Mouse (Mus musculus) intestine, postnatal 0 days (tissue): ENCODE data around the gene Prickle1. TPM values are rescaled to one million over a fixed set of nuclear protein-coding genes. Genes with fewer than 3 reads are reported as not detected.
A peak's percentile ranks its signal among the peaks of the same experiment; 100 is the strongest.

ENCODE experiments used
- ATAC-seq: fragments of 200-750 bp; cut with Nextera tagmentation; 2 replicates; pipeline ENCODE4 v1.8.0; 2017; ENCODE audit warnings: mild to moderate bottlenecking, moderate TSS enrichment, moderate library complexity
- H3K27ac ChIP-seq: fragments of 300-500 bp; sonication (generic); 2 replicates; pipeline ENCODE4 v1.5.1; 2014; ENCODE audit warnings: mild to moderate bottlenecking, low read depth, low read length, moderate library complexity
- H3K27me3 ChIP-seq: fragments of 300-500 bp; sonication (generic); replicated peaks from 2 replicates; pipeline ENCODE4 v1.6.1; 2014; ENCODE audit warnings: low read length, mixed read lengths; ENCODE audit not compliant: control insufficient read depth, insufficient read depth
- H3K36me3 ChIP-seq: fragments of 300-500 bp; sonication (generic); 2 replicates; pipeline ENCODE4 v1.6.1; 2014; ENCODE audit warnings: mild to moderate bottlenecking, moderate library complexity; ENCODE audit not compliant: control insufficient read depth, insufficient read depth
- H3K4me1 ChIP-seq: fragments of 300-500 bp; sonication (generic); replicated peaks from 2 replicates; pipeline ENCODE4 v1.6.1; 2014; ENCODE audit warnings: antibody characterized with exemption, low read length, mixed read lengths; ENCODE audit not compliant: control insufficient read depth, insufficient read depth
- H3K4me2 ChIP-seq: fragments of 300-500 bp; sonication (generic); replicated peaks from 2 replicates; pipeline ENCODE4 v1.6.1; 2014; ENCODE audit warnings: low read depth, mild to moderate bottlenecking, moderate library complexity
- H3K4me3 ChIP-seq: fragments of 300-500 bp; sonication (generic); 2 replicates; pipeline ENCODE4 v1.5.1; 2014; ENCODE audit warnings: low read depth, low read length
- H3K9ac ChIP-seq: fragments of 300-500 bp; sonication (generic); 2 replicates; pipeline ENCODE4 v1.6.1; 2014; ENCODE audit warnings: mild to moderate bottlenecking, low read depth, low read length
- H3K9me3 ChIP-seq: fragments of 300-500 bp; sonication (generic); 2 replicates; pipeline ENCODE4 v1.6.1; 2016; ENCODE audit warnings: mixed run types; ENCODE audit not compliant: control insufficient read depth
- CTCF ChIP-seq: sonication (generic); IDR thresholded peaks from 2 replicates; pipeline ENCODE4 v1.5.1; 2016; ENCODE audit warnings: low read depth, mild to moderate bottlenecking, control low read depth, antibody characterized with exemption, moderate library complexity
- WGBS: fragments of 180-500 bp; shearing (Covaris S2); extraction: QIAGEN DNeasy Blood & Tissue Kit; methylation state at CpG from one replicate; pipeline ENCODE4 v1.1.7; 2014; 5-methylcytosine and 5-hydroxymethylcytosine counted together
- polyA plus RNA-seq: library from polyadenylated mRNA; unstranded; fragments of >200 nt; fragmentation: Nextera tagmentation; extraction: Ambion mirVana; gene quantifications from 2 replicates; pipeline ENCODE4 v1.2.1, GENCODE M21; 2015

Prickle1 gene
- polyA plus RNA-seq, 1 experiment from 2014 or later, result 6.5 TPM

DNA sequence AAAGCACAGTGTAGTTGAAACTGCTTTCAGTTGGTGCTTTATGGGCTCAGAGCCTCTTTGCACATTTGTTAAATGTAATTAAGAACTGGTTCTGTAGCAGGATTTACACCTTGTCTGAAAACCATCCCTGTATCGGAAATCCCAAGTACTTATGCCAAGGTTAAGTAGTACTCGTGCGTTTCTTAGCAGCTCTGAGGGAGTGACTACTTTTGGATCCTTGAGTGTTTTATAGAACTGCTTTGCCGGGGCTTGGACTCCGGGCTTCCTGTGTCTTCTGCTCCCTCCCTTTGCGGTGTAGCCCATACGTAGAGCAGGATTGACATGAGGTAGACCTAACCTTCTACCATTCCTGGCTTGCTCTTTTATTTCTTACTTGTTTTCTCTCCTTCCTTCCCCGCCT lies 120.0 kb downstream of the Prickle1 start:
- no peak overlapping the region for H3K9ac ChIP-seq
- ATAC-seq, result no peak
- H3K4me3 ChIP-seq, result no peak overlapping the region
- no peak overlapping the region for H3K4me2 ChIP-seq
- no peak for TF ChIP-seq CTCF
- no peaks in the 10 kb centered on the region for H3K27me3 ChIP-seq
- no peaks in the 10 kb centered on the region for H3K4me1 ChIP-seq
- whole genome bisulfite sequencing, result 61% methylated on average over 8 of the region's 8 CpGs
- no peaks in the 10 kb centered on the region; the same call in 1 of the 2 replicates for H3K36me3 ChIP-seq
- H3K27ac ChIP-seq, result no peak overlapping the region
- no peaks in the 10 kb centered on the region for H3K9me3 ChIP-seq

- ATAC-seq, result no peak
- no peak for TF ChIP-seq CTCF
- no peak overlapping the region for H3K4me2 ChIP-seq
- 90% methylated on average over 3 of the region's 3 CpGs for WGBS
- H3K4me1 ChIP-seq, result no peaks in the 10 kb centered on the region
- no peaks in the 10 kb centered on the region for H3K9me3 ChIP-seq
- no peak overlapping the region for H3K9ac ChIP-seq
- no peak overlapping the region for H3K27ac ChIP-seq
- no peak overlapping the region for H3K4me3 ChIP-seq
- no peaks in the 10 kb centered on the region; the same call in 1 of the 2 replicates for H3K36me3 ChIP-seq
- H3K27me3 ChIP-seq, result no peaks in the 10 kb centered on the region
Observed at GRCm38 (mm10) chr15:93474277-93474676, 121.4 kb downstream of the Prickle1 start.

- Histone ChIP-seq H3K36me3 (no peaks in the 10 kb centered on the region; the same call in 1 of the 2 replicates), H3K4me1 (no peaks in the 10 kb centered on the region), H3K9me3 (no peaks in the 10 kb centered on the region), H3K4me2 (no peak overlapping the region), H3K9ac (no peak overlapping the region), H3K27me3 (no peaks in the 10 kb centered on the region), H3K4me3 (no peak overlapping the region), H3K27ac (no peak overlapping the region)
- WGBS, result 85% methylated on average over 1 of the region's 1 CpGs
- no peak for ATAC-seq
- no peak for TF ChIP-seq CTCF
Observed at GRCm38 (mm10) chr15:93472089-93472488, 123.6 kb downstream of the Prickle1 start.

DNA sequence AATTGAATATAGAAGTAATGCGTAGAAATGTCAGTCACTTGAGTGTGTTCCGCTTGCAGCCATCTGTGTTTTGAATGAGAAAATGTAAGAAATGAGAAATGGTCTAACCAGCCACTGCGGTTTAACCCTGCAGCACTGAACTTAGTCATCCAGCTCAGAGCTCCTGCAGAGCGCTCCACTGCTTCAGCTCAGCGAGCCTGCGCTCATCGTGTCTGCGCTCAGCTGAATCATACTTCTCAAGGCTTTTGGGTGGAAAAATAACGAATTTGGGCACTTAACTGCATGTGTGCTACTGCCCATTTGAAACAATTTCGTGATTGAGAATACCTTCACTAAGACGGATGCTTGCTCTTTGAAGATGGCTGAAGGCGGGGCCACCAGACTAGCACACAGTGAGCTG lies 124.0 kb downstream of the Prickle1 start:
- Histone ChIP-seq H3K27me3 (no peaks in the 10 kb centered on the region), H3K4me2 (no peak overlapping the region), H3K9ac (no peak overlapping the region), H3K4me3 (no peak overlapping the region), H3K27ac (no peak overlapping the region), H3K9me3 (no peaks in the 10 kb centered on the region), H3K4me1 (no peaks in the 10 kb centered on the region), H3K36me3 (no peaks in the 10 kb centered on the region; the same call in 1 of the 2 replicates)
- ATAC-seq, result no peak
- 83% methylated on average over 12 of the region's 12 CpGs for WGBS
- TF ChIP-seq CTCF, result no peak

DNA sequence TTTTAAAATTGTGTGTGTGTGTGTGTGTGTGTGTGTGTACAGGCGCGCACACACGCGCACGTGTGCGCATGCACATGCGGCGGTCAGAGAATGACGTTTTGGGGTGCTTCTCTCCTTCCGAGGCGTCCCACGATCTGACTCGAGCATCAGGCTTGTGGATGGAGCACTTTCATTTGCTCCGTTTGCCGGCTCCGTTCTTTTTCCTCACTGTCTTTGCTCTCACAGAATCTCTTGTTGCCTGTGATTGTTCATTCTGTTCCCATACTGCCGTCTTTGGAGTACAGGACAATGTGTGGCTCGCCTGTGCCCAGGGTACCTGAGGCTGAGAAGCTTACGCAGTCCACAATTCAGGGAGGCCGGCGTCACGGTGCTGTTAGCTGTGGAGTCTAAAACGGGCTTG lies 134.6 kb downstream of the Prickle1 start:
- Histone ChIP-seq H3K4me1 (no peaks in the 10 kb centered on the region), H3K9me3 (no peaks in the 10 kb centered on the region), H3K27ac (no peak overlapping the region), H3K4me2 (no peak overlapping the region), H3K36me3 (peaks cover 12% of the 10 kb centered on the region), H3K4me3 (no peak overlapping the region), H3K27me3 (no peaks in the 10 kb centered on the region), H3K9ac (no peak overlapping the region)
- WGBS, result 95% methylated on average over 23 of the region's 23 CpGs
- no peak for ATAC-seq
- no peak for TF ChIP-seq CTCF

DNA sequence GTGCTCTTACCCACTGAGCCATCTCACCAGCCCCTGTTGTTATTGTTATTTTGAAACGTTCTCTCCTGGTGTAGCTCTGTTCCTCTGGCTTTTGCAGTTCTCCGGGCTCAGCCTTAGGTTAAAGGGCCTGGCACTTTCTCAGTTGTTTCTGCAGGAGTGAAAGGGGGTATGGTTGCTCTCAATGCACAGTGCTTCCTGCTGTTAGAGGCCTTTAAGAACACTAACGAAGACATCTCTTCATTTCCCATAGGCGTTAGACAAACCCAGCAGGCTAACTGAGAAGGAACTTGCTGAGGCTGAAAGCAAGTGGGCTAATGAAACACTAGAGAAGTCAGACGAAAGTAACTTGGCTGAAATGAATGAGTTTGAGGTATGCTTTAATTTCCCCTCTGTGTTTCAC lies 136.3 kb downstream of the Prickle1 start:
- 83% methylated on average over 5 of the region's 5 CpGs for WGBS

GRCm38 (mm10) chr15:93456005-93456404 lies 139.7 kb downstream of the Prickle1 start:
- Histone ChIP-seq H3K36me3 (no peaks in the 10 kb centered on the region; the same call in 1 of the 2 replicates), H3K9me3 (no peaks in the 10 kb centered on the region), H3K4me3 (no peak overlapping the region), H3K27ac (no peak overlapping the region), H3K4me2 (no peak overlapping the region), H3K9ac (no peak overlapping the region), H3K27me3 (no peaks in the 10 kb centered on the region), H3K4me1 (no peaks in the 10 kb centered on the region)
- peak; percentile 50 for TF ChIP-seq CTCF
- no peak for ATAC-seq

More for the DNA sequence above, 136.3 kb downstream of the Prickle1 start:
- H3K4me2 ChIP-seq, result no peak overlapping the region
- ATAC-seq, result no peak
- H3K4me3 ChIP-seq, result no peak overlapping the region
- no peaks in the 10 kb centered on the region for H3K4me1 ChIP-seq
- H3K27me3 ChIP-seq, result no peaks in the 10 kb centered on the region
- no peak overlapping the region for H3K27ac ChIP-seq
- no peaks in the 10 kb centered on the region for H3K9me3 ChIP-seq
- TF ChIP-seq CTCF, result no peak
- no peaks in the 10 kb centered on the region; the same call in 1 of the 2 replicates for H3K36me3 ChIP-seq
- H3K9ac ChIP-seq, result no peak overlapping the region
